Mouse (Mus musculus) lung, postnatal 0 days (tissue): ENCODE measurements around the gene Atp6v1e2.

Experiments
- CTCF ChIP-seq: IDR thresholded peaks from 2 replicates; pipeline ENCODE4 v1.5.1; 2016; ENCODE audit warnings: antibody characterized with exemption, mild to moderate bottlenecking
- EP300 ChIP-seq: IDR thresholded peaks from 2 replicates; pipeline ENCODE4 v1.6.1; 2016; ENCODE audit warnings: antibody characterized with exemption, mild to moderate bottlenecking, control low read depth

GRCm38 (mm10) chr17:86913003-86913607 lies 34.6 kb downstream of the Atp6v1e2 start:
- no peak for TF ChIP-seq CTCF
- TF ChIP-seq EP300, result no peak
